Mouse (Mus musculus): ENCODE data around the gene Abce1.
"Not testable (repeated sequence)": the region's sequence is repeated elsewhere in the genome, so short reads cannot be mapped to it uniquely, and the experiment has no call there.

Gene Abce1

DNA sequence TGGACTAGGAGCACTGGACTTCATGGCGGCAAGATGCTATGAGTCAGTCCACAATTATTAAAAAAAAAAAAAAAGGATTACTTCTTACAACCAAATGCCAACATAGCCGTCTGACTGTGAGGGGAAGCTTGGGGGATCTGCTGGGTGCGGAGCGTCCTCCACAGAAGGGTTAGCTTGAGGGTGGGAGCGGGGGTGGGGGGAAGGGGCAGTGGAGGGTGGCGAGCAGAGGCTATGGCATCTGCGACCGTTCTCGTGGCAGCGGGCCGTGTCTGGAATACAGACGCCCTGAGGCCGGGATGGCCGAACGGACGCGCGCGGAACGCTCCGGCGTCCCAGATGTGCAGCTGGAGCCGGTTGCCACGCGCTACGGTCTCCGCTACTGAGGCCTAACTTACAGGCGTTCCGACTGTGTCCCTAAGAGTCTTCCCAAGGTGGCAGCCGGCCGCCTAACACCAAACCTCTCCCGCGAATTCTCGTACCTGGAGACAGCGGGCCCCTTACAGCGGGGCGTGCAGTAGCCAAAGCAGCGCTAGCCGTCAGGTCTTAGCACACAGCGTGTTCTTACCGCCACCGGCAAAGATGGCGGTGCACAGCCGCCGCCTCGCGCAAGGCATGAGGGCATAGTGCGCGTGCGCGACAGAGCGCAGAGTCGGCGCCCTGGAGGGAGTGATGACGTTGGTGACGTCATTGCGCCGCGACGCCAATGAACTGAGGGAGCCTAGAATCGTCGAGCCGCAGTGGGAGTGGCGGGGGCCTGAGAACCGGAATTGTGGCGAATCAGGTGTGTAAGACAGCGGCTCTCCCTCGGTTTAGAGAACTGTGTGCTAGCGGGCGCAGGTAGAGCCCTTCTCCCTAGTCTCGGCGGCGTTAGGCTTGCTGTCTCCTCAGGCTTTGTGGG, at the start of gene Abce1, which contains the start of gene Anapc10:
Abce1 (minus strand) TSS at position 677 of the 898 bp plus-strand sequence.
Anapc10 (plus strand) TSS at position 757 of the 898 bp plus-strand sequence.
- peak; percentile 98 to 99 for DNase-seq

DNA sequence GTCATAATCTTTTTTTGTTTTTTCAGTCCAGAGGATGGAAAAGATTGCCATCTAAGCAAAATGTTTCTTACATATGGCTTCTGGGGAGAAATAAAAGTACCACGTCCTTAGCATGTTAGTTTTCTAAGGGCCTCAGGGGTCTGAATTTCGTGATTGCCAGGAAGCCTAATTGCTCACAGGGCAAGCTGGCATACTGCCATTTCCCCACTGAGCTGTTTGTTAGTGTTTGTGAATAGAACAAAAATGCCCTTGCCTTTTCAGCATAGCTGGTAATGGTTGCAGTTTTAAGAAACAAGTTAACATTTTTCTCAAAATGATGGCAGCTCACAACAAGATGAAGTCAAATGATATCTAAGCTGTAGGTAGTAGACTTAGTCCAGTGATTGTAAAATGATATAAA, 38.8 kb upstream of the Abce1 start:
- DNase-seq: peak; percentile 34 to 62

DNA sequence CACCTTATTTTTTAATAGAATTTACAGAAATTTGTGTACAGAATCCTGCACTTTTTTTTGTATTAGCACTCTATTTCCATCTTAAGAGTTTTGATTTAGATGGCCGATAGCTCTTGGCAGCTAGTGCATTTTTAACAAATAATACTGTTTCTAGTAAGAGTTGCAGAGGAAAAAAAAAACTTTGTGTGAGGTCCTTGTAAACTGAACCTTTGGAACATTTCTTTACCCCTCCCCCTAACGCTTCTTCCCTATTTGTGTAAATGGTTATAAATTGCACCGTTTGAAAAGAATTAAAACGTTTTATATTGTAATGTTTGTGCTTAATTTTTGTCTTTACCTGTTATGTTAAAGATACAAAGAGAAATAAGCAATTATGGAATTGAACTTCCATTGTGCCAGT, 37.1 kb upstream of the Abce1 start:
- no peak for DNase-seq

DNA sequence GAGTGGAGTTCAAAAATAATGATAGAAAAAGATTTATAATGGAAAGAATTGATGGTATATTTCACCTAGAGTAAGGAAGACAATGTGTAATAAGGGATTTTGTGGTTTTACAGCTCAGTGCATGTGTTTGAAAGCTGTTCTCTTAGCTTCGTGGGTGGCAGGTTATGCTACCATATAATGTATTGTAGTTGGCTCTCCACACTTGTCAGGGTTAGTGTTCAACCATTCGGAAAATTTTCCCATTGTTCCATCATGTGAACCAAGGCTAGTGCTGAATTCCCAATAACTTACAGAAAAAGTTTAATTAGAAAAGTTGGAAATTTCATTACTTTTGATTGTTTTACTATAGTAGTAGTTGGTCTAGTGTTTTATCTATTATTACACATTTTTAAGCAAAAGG, 36.6 kb upstream of the Abce1 start:
- DNase-seq: no peak

DNA sequence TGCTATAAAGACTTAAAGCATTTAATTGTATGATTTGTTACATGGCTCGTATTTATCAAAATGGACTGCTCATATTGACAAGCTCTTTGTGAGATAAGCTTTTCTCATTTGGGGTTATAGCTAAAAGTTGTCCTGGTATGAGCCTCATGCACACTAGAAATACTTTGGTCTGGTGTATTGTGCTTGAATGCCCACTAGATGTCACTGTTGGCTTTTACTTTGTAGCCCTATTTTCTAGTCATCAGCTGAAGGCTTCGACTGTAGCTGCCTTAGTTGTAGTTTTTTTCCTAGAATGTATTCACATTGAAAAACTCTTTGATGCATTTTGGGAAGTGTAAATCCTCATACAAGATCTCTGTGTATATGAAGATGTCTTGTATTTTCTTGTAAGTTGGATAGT, 22.8 kb upstream of the Abce1 start:
- peak in 1 of 2 experiments; percentile 49 for DNase-seq

DNA sequence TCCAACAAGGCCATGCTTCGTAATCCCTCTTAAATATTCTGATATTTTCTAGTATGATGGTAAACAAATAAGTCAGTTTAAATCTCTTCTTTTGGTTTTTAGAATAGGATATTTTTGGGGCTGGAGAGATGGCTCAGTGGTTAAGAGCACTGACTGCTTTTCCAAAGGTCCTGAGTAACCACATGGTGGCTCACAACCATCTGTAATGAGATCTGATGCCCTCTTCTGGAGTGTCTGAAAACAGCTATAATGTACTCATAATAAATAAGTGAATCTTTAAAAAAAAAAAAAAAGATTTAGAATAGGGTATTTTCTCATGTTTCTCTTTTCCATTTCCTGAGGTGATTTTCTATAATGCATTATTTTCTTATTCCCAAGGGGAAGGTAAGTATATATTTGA, 16.4 kb upstream of the Abce1 start:
- no peak for DNase-seq

DNA sequence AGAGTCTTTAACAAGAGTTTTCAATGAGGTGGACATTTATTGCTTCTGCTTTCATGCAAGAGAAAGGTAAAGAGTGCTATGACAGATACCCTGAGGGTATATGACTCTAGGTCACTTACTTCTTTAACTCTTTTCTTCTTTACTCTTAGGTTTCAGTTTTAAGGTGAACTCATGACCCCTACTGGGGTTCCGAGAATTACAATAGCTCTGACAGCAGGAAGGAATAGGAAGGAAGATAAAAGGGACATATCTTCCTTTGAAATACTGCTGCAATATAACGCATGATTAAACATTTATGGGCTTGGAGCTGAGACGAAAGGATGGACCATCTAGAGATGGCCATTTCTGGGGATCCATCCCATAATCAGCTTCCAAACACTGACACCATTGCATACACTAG, 13.0 kb upstream of the Abce1 start:
- DNase-seq: no peak

DNA sequence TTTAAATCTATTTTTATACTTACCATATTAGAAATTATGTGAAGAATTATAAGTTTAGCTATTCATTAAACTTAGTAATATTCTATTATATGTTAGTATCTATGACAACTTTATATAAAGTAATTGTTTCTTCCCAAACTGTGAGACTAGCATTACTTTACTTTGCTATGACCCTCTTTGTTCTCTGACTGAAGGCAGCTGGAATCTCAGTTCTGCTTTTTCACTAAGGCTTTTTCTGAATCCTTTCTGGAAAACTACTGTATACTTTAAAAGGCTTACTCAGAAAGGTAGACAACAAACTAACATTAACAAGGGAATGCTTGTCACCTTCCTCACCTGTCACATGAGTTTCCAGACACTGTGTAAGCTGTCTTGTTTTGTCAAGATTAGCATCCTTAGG, 11.8 kb upstream of the Abce1 start:
- DNase-seq: no peak

DNA sequence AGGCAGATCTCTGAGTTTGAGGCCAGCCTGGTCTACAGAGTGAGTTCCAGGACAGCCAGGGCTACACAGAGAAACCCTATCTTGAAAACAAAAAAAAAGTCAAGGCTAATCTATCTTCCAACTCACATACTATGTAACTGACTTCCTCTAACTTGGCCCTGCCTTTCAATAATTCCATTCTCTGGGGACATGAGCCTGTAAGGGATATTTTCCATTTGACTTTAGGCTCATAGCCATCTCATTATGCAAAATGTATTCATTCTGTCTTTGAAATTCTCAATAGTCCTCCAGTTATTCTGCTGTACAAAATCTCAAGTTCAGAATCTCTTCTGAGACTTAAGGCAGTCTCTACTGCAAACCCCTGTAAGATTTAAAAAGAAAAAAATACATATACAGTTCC, 10.0 kb upstream of the Abce1 start:
- DNase-seq: no peak

DNA sequence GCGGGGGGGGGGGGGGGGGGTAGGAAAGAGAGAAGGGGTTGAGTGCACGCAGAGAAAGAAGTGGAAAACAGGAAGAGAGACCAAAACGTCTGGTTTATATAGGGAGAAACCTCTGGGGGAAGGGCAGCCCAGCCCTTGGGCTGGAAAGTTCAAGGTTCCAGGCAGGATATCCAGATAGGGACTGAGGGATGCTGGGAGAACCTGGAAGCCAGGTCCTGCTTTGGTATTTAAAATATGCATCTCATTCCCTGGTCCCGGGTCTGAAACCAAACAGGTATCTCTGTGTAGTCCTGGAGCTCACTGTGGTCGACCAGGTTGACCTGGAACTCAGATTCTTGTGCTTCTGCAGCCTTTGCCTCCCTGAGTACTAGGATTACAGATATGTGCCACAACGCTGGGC, 1.1 kb upstream of the Abce1 start:
- no peak for DNase-seq

DNA sequence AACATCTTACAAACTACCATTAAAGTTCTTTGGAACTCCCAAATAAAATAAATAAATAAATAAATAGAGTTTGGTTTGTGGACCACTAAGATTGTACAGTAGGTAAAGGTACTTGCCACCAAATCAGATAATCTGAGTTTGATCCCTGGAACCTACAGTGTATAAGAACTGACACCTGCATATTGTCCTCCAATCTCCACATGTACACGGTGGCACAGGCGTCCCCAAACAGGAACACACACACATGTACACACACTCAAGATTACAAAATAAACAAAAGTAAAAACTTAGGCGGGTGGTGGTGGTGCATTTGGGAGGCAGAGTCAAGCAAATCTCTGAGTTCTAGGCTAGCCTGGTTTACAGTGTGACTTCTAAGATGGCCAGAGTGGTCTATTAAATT, 4.9 kb downstream of the Abce1 start:
- DNase-seq: no peak

DNA sequence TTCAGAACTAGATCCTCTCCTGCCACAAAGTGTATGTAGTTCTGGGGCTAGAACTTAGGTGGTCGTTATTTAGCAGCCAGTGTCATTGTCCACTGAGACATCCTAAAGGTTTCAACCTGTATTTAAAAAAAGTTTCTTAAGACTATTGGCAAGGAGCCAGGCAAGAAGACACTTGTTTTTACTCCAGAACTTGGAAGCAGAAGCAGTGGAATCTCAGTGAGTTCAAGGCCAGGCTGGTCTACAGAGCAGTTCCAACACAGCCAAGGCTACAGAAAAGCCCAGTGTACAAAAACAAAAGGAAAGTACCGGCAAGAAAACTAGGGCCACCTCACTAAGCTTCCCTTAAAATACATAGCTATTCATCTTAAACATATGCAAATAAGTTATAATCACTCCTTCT, 19.0 kb downstream of the Abce1 start:
- DNase-seq: no peak

DNA sequence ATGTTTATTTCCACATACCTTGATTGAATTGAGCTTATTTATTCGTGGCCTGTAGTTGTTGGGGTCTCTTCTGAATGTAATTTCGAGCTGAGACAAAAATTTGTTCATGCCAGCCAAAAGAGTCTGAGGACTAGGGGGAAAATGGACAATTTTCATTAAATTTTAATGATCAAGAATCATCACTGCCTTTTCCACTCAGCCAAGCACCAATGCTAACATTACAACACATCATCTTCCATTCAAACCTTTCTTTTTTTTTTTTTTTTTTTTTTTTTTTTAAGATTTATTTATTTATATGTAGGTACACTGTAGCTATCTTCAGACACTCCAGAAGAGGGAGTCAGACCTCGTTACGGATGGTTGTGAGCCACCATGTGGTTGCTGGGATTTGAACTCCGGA, 25.6 kb downstream of the Abce1 start:
- DNase-seq: not testable (repeated sequence)

DNA sequence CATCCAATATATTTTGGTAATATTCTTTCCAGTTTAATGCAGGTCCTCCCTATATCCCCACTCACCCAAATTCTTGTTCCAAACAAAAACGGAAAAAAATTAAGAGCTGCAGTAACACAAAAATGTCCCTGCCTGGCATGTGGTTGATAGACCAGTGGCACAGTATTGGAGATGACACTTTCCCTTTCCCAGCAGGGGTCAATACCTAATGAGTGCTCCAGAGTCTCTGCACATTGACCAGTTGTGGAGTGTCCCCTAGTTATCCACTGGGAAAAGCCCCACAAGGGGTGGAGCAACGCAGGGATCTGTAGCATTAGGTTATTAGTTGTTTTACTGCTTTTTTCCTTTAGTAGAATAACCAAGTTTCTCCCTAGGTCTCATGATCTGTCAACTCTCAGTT, 30.6 kb downstream of the Abce1 start:
- peak in 1 of 2 experiments; percentile 7 for DNase-seq

DNA sequence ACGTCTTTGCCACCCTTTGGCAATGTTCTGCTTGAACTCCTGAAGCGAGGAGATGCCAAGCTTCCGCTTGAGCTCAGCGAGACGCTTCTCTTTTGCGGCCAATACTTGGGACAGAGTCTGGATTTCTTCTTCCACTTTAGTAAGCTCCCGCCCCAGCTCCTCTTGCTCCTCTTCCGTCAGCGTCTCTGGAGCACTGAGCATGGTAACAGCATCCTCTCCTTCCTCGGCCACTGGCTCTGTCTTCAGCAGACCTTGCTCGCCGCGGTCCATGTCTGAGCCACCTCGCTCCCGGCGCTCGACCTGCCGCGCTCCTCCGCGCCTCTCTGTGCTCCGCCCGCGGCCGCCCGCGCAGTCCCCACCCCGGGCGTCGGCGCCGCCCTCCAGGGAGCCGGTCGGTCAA, 31.0 kb downstream of the Abce1 start:
- peak; percentile 43 to 57 for DNase-seq

DNA sequence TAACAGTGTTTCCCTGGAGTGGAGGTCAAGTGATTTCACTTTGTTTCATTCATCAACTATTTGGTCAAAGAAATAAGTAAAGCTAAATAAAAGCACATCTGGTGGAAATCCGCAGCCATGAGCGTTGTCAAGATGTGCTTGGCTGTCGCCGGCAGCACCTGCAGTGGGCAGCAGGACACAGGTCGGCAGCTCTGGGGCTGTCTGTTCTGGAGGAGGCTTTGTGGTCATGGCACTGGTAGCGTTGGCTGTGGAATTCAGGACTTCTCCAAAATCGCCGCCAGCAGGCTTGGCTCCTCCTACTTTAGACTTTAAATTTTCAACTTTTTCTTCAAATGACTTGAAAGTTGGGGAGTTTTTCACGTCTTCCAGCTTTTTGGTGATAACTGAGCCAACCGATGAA, 31.5 kb downstream of the Abce1 start:
- peak in 1 of 2 experiments; percentile 12 for DNase-seq

DNA sequence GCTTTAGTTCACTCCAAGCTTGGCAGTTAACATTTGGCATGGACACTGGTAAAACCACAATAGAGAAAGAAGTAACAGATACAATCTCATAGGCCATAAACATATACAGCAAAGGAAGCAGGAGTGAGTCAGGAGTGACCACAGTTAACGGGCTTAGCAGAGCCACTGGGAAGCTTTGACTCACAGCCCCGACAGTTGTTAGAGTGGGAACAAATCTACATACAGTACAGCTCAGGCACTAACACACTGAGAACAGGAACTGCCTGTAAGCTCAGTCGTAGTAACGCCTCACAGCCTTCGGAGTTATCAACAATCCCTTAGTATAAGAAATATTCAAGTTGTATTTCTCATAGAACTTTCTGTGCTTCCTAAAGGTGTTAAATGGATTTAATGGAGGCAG, 32.5 kb downstream of the Abce1 start:
- DNase-seq: no peak

DNA sequence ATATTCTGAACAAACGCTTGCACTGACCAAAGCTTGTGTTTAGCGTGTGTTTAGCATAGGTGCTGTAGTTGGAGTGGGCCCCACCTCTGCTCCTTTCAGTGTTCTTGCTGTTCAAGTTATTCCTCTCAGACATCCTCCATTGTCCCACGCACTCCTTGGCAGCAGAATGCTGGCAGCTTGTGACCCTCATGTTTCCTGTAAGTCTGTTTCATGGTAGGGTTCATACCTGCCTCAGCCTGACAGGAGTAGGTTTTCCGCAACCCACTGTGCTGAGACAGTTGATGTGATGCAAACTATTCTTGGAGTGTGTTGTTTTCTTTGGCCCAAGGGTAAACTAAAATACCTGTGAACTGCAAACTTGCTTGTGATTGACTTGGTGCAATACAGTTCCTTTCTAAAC, 35.1 kb downstream of the Abce1 start:
- DNase-seq: peak in 1 of 2 experiments; percentile 9

DNA sequence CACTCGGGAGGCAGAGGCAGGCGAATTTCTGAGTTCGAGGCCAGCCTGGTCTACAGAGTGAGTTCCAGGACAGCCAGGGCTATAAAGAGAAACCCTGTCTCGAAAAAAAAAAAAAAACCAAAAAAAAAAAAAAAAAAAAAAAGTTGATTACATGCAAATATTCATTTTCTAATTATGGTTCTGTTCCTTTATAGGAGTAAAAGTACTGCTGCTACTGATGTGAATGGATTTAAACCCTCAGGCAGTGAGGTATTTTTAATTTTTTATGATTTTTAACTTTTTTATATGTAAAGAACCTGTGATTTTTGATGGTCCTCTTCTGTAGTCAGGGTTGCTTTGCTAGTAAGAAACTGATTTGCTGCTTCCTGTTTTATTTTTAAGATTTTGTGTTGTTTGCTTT, 52.8 kb downstream of the Abce1 start:
- DNase-seq: not testable (repeated sequence)

DNA sequence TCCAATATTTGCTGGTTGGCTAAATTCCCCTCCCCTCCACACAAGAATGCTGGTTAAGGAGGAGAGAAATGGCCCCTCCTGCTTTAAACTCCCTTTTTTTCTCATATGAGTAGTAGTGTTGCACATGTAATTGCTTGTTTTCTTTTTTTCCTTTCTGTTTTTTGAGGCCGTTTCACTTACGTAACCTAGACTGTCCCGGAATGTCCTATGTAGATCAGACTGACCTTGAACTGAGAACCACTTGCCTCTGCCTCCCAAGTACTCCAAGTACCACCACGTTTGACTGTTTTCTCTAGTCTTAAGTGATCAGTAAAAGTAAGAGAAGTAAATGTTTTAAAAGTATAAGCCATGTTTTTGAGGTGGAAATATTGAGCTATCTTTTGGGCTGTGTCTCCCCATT, 57.8 kb downstream of the Abce1 start:
- no peak for DNase-seq

DNA sequence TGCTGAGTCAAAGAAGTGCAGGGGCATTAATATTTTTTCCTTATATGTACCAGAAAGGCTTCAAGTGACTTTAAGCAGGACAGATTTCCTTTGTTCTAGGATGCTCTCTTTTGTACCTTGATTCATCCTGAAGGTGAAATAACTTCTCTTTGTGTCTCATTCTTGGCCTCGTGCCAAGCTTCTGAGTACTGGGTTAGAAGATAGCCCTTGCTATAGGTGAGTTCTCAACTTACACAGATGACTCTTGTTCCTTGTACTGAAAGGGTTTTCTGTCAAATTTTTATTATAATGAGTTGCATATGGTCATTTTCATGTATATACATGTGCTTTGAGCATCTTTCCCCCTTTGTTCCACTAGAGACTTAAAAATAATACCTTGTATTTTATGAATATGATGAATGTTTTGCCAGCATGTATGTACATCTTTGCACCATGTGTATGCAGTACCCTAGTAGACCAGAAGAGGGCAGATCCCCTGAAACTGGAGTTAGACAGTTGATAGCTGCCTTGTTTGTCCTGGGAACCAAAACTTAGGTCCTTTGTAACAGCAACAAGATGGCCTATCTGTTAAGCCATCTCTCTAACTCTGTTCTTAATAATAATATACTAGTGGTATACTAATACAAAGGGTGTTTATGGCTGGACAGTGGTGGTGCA, 61.3 kb downstream of the Abce1 start:
- DNase-seq: peak in 1 of 2 experiments; percentile 36

DNA sequence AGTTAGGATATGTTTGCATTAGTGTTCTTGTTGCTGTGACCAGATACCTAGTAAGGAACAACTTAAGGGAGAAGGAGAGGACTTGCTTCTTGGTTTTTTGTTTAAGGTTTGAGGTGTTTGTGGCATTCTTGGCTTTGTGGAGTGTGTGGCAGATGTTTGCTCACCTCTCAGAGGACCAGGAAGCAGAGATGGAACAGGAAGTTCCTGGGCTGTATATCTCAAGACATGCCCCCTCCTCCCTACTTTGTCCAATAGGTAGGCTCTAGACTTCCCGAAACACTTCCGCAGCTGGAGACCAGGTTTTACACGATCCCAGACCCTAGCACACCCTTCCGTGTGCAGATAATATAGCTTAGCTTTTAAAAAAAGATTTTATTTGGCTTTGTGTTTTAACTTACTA, 62.0 kb downstream of the Abce1 start:
- DNase-seq: no peak

DNA sequence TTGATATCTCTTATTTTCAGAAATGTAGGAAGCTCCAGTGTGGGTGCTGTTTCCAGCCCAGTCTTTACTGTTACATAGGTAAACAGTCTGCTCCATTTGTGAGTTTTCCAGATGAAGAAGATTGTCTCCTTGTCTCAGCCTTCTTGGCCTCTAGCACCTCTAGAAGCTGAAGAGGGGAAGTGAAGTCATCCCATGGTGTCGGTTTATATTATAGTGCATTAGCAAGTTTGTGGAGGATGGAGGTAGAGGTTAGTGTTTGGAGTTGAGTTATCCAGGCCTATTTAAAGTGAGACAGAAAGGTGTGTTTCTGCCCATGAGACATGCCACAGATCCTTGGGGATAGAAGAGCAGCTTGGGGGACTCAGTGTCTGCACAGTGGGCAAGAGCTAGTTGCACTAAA, 70.4 kb downstream of the Abce1 start:
- no peak for DNase-seq

All from cerebellum, postnatal 25 days (tissue).